Mouse (Mus musculus) adrenal gland, adult (tissue): ENCODE results near the gene Grm7.
A peak's percentile ranks its signal among the peaks of the same experiment; 100 is the strongest.

Experiments used
- DNase-seq, 2 experiments: peaks; one replicate each; pipeline ENCODE4 v3.0.0; 2022 to 2023; ENCODE audit warnings: low spot score in 1 of 2; ENCODE audit not compliant: inconsistent age in 2 of 2

Grm7 gene

DNA sequence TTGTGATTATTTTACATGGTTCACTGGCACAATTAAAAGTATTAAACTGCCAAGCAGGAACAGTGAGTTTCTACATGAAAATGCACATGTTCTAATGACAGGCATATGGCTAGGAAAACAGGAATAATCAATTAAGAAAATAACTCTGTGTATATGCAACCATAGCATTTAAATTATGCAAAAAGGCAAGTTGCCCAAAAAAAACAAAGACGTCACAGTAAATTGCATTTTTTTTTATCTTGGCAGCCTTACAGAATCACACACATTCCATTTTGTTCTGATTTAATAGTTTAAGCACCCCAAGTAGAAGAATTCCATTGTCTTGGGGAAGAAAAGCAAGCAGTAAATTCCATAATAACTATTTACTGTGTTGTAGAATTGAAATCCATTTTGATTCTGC is 716.3 kb downstream of the Grm7 start:
- DNase-seq: no peak

DNA sequence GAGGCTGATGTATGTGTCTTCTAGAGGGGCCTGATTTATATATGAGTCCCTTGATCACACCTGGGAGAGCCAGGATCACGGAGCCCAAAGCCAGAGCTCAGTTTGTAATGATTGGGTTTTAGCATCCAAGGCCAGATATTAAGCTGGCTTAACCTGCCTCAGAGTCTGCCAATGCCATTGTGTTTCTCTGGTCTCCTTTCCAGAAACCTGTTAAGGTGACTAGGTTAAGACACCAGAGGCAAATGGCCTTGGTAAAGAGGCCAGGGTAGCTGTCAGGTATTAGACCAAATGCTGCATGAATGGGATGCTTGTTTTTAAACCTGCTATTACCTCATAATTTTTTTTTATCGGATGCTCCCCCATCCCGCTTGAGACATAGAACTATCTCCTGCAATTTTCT is 722.7 kb downstream of the Grm7 start:
- DNase-seq: no peak

DNA sequence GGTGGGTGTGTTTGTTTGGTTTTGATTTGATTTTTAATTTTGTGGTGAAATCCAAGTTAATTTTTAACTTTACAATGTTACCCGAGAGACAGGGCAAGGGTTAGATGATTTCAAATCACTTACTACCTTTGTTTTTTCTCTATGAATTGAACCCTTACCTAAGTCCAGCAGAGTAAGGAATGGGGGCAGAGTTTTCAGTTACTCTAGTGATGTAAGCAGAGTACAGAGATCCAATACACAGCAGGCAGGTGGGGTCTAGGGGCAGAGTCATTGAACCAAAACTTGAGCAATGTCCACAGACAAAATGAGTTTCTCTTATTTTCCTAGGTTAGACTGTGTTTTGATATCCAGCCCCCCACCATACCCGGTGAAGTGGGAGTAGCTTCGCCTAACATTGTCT is 723.2 kb downstream of the Grm7 start:
- no peak for DNase-seq

DNA sequence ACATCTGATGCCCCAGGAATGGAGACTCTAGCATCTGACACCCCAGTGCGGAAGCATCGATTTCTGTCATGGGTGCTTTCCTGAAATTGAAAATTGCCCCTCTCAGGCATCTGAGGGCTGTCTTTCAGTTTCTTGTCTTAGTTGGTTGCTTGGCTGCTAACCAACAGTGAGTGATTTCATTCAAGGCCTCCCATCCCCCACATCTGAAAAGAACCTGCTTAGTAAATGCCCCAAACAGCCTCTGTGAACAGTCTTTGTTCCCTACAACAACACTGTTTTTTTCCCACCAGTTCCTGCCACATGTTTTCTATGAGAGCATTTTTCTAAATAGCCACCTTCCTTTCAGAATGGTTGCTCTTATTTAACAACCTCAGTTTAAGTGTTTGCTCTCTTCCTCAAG is 723.6 kb downstream of the Grm7 start:
- no peak for DNase-seq

DNA sequence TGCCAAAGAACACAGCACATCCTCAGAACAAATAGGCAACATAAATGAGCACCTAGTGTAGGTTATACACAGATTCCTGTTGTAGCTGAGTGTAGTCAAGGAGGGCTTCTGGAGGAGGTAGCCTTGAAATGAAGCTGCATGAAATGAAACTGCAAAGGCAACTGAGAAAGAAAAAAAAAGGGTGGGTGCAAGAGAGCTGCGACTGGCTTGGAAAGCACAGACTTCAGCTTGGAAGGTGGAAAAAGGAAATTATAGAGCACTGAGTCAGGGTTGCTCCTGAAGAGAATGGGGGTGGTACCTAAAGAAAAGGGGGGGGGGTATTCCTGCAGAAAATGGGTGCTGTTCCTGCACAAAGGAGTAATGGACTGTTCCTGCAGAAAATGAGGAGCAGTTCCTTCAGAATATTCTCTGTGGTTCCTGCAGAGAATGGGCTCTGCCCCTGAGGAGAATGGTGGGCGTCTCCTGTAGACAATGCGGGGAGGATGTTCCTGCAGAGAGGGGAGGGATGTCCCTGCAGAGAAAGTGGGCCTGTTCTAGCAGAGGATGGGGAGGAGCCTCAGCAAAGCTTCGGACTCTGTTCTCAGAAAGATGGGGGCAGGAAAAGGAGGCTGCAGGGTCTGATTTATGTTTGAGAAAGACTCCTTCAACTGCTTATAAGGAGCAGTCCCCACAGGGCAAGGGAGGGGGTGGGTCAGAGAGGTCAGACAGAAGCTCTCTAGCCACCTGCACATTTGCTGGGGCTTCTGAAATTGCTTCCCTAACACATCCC is 726.4 kb downstream of the Grm7 start:
- no peak for DNase-seq

DNA sequence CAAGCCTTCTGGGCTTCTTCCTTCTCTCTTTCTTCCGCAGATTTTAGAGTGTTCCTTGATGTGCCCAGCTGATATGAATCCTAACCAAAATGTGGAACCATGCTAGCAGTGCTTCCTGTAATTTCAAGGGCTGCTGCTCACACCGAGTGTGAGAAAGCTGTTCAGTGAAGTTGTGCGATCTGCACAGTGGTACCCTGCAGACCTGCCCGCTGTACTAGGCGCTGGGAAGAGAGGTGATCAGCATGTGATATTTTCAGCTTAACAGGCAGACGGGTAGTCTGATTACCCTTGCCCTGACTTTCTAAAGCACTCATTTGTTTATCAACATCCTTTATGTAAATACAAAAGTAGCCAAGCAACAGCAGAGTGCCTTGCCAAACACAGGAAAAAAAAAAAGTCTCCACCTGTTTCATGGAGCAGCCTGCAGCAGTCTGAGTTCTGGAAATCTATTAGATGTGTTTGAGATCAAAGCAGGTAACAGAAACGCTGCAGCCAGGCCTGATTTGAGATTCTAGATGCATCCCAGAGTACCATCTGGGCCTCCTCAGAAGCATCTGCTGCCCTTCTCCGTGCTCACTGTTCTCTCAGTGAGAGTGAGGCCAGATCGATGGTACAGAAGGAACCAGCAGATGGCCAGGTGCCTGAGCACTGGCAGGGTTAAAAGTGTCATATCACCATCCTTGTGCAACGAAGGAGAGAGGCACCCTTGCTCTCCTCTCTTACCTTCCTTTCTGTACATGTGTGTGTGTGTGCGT is 727.4 kb downstream of the Grm7 start:
- no peak for DNase-seq

DNA sequence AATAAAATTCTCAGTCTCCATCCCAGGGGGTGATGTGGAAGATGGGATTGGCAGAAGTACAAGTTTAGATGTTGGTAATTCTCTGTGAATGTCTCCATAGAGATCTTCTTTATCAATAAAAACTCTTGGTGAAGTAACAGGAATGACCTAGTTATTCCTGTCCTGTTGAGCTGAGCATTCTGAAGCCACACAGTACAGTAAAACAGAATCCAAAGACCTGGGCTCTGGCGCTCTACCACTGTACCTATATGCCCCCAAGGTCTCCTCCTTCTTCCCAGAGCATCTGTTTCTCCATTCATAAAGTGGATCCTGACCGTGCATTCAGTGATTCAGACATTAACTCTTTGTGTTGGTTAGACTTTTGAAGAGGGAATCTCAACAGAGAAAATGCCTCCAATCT is 735.3 kb downstream of the Grm7 start:
- DNase-seq: no peak

DNA sequence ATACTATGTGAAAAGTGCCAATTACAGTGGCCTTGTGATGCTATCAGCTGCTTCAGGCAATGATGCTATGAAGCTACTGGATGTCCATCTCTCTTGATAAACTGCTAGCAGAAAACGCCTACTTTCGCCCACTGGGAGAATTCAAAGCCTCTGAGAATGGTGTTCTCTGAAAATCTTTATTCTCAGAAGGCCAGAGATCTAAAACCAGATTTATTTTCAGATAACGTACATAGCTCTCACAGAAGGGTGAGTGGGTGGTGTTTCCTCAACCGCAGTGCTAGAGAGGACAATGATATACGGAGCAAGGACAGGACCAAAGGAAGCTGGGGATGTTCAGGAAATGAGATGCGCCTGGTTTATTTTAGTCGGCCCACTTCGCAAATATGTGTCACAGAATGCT is 763.4 kb downstream of the Grm7 start:
- no peak for DNase-seq

DNA sequence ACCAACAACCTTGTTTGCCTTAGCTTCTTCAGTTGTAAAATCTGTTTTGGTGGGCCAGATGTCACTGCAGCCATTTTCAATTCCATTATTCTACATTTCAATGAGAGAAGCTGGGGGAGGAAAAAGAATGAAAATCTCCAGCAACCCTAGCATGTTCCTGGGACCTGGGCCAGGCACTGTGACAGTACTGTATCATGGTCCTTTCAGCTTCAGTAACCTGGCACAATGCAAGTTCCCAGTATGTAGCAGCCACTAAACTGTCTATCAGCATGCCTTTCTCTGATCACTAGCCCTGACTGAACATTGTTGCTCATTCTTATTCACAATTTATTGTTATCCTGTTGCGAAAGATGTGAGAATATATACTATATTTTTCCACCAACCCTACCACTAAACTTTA is 779.4 kb downstream of the Grm7 start:
- no peak for DNase-seq

DNA sequence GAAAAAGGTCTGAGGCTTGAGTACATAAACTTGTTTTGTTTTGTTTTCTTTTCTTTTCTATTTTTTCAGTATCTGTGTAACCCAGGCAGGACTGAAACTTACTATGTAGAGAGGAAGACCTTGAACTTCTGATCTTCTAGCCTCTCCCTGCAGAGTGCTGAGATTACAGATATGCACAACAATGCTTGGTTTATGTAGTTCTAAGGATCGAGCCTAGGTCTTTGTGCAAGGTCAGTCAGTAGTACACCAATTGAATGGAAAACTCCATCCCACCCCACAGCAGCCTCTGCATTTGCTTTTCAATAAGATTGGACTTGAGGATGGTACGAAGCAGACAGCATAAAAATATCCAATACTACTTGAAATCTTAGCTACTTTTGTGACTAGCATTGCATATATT is 800.8 kb downstream of the Grm7 start:
- no peak for DNase-seq

DNA sequence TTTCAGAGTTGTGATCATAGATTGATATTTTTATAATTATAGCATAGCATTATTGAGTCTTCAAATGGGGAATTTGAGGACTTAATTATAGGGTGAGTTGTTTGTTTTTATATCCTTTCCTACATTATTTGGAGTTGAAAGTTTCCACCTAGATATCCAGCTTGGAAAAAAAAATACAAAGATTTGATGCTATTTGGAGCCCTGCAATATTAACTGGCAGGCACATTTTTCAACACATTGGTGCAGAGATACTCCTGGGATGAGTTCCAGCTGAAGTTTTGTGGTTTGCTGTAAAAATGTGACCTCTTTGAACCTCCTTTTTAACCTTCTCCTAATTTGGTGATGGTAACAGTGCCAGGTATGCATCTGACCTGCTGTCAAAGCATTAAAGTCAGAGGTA is 802.5 kb downstream of the Grm7 start:
- no peak for DNase-seq

DNA sequence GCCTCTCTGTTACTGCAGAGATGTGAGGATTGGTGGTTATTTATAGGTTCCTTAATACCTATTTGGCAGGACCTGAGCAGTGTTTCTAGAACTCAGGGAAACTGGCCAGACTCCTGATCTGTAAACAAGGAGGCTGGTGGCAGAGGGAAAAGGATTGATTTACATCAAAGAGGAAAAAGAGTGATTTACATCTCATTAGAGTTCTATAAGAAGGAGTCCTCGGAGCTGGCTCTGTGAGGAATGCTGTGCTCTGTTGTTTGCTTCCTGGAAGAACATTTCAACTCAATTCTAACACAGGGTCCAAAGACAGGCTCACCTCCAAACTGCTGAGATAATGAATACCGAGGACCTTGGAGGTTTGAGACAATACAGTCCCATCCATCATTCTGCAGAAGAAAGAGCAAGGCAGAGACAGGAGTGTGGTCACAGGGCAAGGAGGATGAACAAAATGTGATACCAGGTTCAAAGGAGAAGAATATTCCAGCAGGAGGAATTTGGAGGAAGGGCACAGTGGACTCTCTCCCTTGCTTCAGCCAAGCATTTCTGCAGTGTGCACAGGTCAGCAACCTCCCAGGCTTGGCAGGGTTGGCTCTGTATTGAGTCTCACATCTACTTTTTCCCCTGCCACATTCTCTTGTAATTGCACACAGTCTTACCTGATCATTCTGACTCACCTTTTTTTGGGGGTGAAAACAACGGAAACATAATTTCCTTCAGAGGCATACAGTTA is 803.8 kb downstream of the Grm7 start:
- no peak for DNase-seq

DNA sequence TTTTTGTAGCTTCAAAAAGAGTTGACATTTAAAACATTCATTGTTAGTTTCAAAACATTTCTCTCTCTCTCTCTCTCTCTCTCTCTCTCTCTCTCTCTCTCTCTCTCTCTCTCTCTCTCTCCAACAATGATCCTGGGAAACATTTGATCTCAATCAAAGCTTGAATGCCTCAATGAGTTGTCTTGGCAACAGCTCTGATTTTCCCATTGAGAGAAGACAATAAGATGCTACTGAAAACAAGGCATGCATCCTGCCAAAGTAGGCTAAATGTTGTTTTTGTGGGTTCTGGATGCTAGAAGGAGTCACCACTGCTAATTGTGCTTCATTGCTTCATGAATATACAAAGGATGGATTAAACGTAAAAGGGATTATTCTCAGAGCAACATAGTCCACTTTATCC is 836.5 kb downstream of the Grm7 start:
- no peak for DNase-seq

DNA sequence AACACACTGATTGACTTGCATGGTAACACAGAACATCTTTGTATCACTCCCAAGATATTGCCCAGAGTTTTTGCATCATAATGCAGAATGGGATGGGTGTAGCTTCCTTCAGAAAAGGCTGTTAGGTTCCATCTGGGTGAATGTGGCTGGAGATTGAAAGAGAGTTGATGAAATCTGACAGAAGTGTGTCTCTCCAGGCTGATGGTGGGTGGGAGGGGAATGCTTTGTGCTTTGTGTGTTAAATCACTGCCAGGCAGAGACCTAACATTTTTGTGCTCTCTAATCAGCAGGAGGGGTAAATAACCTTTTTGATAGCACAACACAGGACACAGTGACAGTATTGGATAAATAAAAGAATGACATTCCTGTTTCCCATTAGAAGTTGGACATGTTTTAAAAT is 840.7 kb downstream of the Grm7 start:
- DNase-seq: no peak

DNA sequence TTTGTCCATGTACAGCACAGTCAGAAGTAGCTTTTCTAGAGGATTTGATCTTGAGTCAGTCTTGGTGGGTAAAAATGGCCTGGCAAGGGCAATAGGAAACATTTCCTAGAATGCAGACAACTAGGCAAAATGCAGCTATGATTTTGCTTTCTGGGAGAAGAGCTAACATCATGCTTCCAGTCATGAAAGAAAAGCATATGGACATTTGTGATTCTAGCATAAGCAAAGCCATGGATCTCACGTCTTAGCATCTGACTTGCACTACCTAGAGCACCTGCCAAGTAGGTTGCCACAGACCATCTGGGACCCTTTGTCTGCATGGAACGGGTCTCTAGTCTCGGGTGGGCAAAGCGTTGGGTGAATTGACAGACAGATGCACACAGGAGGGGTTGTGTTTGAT is 842.2 kb downstream of the Grm7 start:
- no peak for DNase-seq

DNA sequence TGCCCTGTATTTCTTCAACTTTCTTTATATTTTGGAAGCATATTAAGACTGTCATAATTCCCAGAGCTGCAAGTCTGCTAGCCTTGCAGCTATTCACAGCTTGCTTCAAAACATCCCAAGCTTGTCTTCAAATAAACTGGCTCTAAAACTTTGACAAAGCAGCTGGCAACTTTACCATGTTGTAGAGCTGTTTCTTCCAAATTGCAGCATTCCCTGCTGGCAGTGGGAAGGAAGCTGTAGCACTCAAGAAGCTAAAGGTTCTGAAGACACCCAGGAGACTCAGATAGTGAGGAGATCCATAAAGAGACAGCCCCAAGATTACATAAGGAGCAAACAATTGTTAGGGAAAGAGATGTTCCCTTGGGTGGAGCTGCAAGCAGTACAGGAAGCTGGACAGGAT is 846.8 kb downstream of the Grm7 start:
- no peak for DNase-seq

DNA sequence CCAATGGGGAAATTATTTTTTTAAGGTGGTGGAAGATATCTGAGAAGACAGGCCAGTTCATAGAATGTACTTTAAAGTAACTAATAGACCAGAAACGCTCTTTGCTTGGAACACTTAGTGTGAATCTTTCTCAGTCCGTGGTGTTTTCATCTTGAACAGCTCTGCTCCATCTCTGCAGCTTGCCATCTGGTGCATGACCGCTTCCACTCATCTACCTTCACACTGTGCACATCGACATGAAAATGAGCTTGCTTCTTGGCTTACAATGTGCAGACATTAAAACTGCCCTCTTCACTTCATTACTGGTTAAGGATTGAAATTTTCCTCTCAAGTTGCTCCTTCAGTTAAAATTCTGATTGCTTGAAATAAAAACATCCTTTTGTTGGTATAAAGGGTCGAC is 854.2 kb downstream of the Grm7 start:
- DNase-seq: no peak

DNA sequence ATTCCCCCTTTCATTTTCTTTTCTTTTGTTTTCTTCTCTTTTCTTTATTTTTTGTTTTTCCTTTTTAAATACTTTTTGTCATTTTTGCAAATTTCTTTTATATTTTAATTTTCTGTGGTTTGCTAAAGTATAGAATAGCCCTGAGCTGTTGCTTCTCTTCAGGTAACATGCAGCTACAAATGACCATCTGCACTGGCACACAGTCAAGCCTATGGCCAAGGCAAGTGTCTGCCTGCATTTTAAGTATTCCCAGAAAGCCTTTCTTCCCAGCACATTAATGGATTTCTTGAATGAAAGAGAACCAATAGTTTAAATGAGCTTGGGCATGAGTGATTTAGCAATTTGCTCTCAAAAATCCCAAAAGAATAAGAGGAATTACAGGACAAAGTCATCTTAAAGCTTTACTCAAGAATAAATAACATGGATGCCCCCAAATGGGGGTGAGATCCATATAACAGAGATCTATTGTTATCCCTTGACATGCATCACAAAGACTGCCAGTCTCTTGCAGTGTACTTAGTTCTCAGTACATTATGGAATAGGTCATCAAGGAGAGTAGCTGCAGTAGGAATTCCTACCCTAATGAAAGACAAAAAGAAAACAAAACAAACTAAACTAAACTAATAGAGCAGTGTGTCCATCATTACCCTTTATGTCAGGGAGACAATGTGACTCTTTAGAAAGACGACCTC is 865.5 kb downstream of the Grm7 start:
- DNase-seq: no peak

DNA sequence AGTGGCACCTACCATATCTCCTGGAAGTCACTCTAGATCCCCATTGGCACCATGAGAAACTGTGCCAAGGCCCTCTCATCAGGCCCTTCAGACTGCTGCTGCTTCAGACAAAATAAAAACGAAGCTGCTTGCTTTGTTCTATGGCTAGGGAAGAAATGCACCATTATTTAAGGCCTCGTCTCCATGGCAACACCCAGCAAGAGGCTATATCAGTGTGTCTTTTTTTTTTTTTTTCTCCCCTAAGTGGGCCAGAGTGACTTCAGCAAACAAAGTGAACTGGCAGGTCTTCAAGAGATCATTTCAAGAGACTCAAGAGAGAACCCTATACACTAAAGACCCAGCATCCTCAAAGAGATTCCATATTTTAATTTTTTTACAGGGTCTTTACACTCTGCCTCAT is 867.0 kb downstream of the Grm7 start:
- no peak for DNase-seq

DNA sequence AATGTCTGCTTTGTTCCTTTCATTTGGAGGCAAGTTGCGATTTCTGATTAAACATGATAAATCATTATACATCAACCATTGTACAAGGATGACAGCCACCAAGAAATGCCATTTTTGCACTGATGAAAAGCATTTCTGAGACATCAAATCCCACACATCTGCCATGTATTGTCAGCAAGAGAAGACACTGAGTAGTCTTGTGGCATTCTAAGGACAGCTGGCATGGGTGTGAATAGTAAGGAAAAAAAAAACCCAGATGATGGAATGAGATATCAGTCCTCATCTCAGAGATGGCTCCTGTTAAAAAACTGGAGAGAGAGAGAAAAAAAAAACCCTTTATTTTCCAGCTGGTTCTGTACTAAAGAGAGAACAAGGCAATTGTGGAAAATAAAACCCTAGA is 875.8 kb downstream of the Grm7 start:
- no peak for DNase-seq

DNA sequence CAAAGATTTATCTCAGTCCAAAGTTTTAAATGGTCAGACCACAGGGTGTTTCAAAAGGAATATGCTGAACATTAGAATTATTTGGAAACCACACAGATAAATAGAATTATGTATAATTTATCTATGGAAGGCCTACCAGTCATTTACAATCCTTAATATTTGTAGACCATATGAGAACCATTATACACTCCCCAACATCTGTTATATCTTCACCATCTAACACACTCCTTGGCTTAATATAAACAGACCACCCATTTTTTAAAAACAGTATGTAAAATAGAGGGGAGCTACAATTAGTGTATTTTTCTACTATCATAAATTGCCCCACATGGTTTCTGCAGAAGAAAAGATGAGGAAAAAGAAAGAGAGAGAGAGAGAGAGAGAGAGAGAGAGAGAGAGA is 876.7 kb downstream of the Grm7 start:
- no peak for DNase-seq

DNA sequence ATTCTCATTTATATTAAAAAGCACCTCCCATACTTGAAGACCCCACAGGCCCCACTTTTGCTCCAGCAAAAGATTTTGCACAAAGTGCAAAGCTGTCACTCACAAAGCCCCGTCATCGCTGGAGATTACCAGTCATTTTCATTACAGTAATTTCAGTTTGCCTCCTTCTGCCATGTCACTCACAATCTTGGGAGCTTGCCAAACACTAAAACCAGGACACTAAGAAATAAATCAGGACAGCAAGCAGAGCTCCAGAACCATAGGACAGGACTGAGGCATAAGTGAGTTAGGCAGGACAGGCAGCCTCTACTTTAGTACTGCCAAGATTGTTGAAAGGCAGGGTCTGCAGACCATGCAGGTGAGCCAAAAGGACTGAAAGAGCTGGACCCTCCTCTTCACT is 884.6 kb downstream of the Grm7 start:
- peak; percentile 19 to 59 for DNase-seq
